Mouse (Mus musculus): Measurements from ENCODE around the gene Ide. TPM values are rescaled to one million over a fixed set of nuclear protein-coding genes. Genes with fewer than 3 reads are reported as not detected.

Ide gene
- polyA plus RNA-seq, 1 experiment: 96.7 TPM

DNA sequence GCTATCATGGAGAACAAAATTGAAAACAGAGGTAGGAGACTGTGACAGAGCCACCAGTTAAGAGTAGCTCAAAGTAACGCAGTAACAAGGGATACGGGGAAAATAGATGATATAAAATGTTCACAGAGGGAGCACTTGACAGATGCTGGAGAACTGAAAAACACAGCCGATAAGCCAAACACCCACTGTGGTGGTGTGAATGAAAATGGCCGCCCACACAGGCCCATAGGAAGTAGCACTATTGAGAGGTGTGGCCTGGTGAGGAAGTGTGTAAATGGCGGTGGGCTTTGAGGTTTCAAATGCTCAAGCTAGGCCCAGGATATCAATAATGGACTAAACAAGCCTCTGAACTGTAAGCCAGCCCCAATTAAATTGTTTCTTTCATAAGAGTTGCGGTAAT, 26.2 kb downstream of the Ide start:
- no peaks in the 10 kb centered on the region; the same call in 1 of the 2 replicates for H3K36me3 ChIP-seq (ENCODE audit: control insufficient read depth, insufficient read depth, low read length)
- TF ChIP-seq CTCF (IDR thresholded peaks at IDR 0.05; ENCODE audit: control insufficient read depth, insufficient read depth, insufficient replicate concordance, low read depth, low read length) (no peak), POLR2A (IDR thresholded peaks at IDR 0.05; ENCODE audit: control insufficient read depth, low read depth, low read length) (no peak)

DNA sequence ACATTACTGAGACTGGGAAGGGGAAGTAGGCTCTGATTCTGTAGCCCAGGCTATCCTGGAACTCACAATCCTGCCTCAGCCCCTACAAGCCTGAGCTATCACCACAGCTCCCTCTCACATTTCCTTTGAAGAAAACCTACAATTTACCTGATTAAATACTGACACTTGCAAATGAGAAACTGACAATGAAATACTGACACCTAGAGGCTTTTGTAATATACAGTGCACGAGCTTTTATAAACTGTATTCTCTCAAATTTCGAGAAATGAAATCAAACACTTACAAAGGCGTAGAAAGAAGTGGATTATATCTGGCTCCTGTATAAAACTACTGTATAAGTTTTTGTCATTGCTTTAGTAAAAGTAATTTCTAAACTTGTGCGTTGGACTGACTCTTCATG, 27.5 kb downstream of the Ide start:
- Histone ChIP-seq H3K27me3 (ENCODE audit: control insufficient read depth, insufficient read depth, low read length) (no peaks in the 10 kb centered on the region), H3K36me3 (ENCODE audit: control insufficient read depth, insufficient read depth, low read length) (no peaks in the 10 kb centered on the region; the same call in 1 of the 2 replicates), H3K4me3 (ENCODE audit: control insufficient read depth, low read depth, low read length) (no peak overlapping the region), H3K4me1 (ENCODE audit: control insufficient read depth, insufficient read depth, low read length) (no peaks in the 10 kb centered on the region), H3K27ac (ENCODE audit: control insufficient read depth, insufficient read depth, low read depth, low read length) (no peak overlapping the region)
- no peak for TF ChIP-seq CTCF (IDR thresholded peaks at IDR 0.05; ENCODE audit: control insufficient read depth, insufficient read depth, insufficient replicate concordance, low read depth, low read length)
- TF ChIP-seq POLR2A (IDR thresholded peaks at IDR 0.05; ENCODE audit: control insufficient read depth, low read depth, low read length): no peak

More for the DNA sequence above, 26.2 kb downstream of the Ide start:
- Histone ChIP-seq H3K4me3 (ENCODE audit: control insufficient read depth, low read depth, low read length) (no peak overlapping the region), H3K27ac (ENCODE audit: control insufficient read depth, insufficient read depth, low read depth, low read length) (no peak overlapping the region), H3K4me1 (ENCODE audit: control insufficient read depth, insufficient read depth, low read length) (no peaks in the 10 kb centered on the region), H3K27me3 (ENCODE audit: control insufficient read depth, insufficient read depth, low read length) (no peaks in the 10 kb centered on the region)

DNA sequence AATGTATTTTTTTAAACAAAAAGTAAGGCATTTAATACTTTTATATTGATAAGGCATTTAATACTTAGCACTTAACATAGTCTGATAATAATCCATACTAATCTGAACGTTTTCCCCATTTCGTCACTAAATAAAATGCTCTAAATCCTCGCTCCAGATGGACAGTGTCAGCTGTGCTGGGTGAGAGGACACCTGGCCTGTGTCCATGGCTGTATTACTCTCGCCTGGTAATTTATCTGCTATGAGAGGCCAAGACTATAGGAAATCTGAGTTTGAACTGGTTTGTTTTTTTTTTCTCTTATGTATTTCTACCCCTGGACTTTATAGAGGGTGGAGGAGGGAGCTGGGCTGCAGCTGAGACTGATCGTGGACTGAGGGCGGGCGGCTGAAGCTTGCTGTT, 28.7 kb downstream of the Ide start:
- H3K4me1 ChIP-seq (ENCODE audit: control insufficient read depth, insufficient read depth, low read length): no peaks in the 10 kb centered on the region
- H3K27ac ChIP-seq (ENCODE audit: control insufficient read depth, insufficient read depth, low read depth, low read length): no peak overlapping the region
- no peaks in the 10 kb centered on the region; the same call in 1 of the 2 replicates for H3K36me3 ChIP-seq (ENCODE audit: control insufficient read depth, insufficient read depth, low read length)
- TF ChIP-seq POLR2A (IDR thresholded peaks at IDR 0.05; ENCODE audit: control insufficient read depth, low read depth, low read length) (no peak), CTCF (IDR thresholded peaks at IDR 0.05; ENCODE audit: control insufficient read depth, insufficient read depth, insufficient replicate concordance, low read depth, low read length) (no peak)
- no peaks in the 10 kb centered on the region for H3K27me3 ChIP-seq (ENCODE audit: control insufficient read depth, insufficient read depth, low read length)
- H3K4me3 ChIP-seq (ENCODE audit: control insufficient read depth, low read depth, low read length): no peak overlapping the region

DNA sequence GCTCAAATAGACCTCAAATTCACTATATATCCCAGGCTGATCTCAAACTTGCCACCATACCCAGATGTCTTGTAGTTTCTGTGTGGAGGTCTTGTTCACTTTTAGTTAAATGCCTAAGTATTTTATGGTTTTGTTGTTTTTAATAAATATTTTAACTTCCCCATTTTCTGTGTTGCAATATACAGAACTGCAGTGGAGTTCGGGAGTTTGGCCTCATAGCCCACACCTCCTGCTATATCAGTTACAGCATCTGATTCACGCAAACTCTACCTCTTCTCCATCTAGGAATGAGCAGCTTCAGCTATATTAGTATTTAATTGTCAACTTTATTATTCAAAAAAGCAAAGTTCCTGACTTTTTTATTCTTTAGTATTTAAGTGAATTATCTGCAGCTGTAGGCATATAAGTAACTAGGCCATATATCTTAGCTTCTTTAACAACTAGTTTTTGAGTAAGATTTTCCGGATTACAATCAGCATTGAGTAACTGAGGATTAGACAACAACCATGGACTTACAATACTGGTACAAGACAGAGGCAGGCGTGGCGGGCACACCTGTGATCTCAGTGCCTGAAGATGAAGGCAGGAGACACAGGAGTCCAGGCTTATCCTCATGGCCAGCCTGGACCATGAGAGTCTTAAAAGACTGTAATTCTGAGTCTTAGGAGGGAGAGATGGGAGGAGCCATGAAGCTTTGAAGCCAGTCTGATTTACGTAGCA, 29.7 kb downstream of the Ide start:
- TF ChIP-seq POLR2A (IDR thresholded peaks at IDR 0.05; ENCODE audit: control insufficient read depth, low read depth, low read length): no peak
- TF ChIP-seq CTCF (IDR thresholded peaks at IDR 0.05; ENCODE audit: control insufficient read depth, insufficient read depth, insufficient replicate concordance, low read depth, low read length): no peak
- no peak overlapping the region for H3K4me3 ChIP-seq (ENCODE audit: control insufficient read depth, low read depth, low read length)
- H3K36me3 ChIP-seq (ENCODE audit: control insufficient read depth, insufficient read depth, low read length): no peaks in the 10 kb centered on the region; the same call in 1 of the 2 replicates
- no peaks in the 10 kb centered on the region for H3K27me3 ChIP-seq (ENCODE audit: control insufficient read depth, insufficient read depth, low read length)
- no peaks in the 10 kb centered on the region for H3K4me1 ChIP-seq (ENCODE audit: control insufficient read depth, insufficient read depth, low read length)
- no peak overlapping the region for H3K27ac ChIP-seq (ENCODE audit: control insufficient read depth, insufficient read depth, low read depth, low read length)

DNA sequence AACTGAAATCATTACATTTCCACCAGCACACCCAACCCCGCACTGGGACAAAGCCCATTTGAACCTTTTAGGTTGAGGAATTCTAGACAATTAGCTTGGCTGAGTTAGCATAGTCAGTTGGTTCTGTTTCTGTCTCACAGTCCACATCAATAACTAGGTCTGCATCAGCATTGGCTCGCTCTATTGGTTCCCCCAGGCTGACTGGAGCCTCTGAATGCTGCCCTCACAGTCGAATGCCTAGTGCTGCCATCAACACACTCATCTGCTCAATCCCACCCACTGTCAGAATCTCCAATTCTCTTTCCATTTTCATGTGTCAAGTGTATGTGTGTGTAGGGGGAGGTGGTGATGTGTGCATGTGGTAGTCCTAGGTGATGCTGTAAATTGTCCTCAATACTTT, 31.5 kb downstream of the Ide start:
- Histone ChIP-seq H3K36me3 (ENCODE audit: control insufficient read depth, insufficient read depth, low read length) (no peaks in the 10 kb centered on the region), H3K27ac (ENCODE audit: control insufficient read depth, insufficient read depth, low read depth, low read length) (no peak overlapping the region), H3K4me3 (ENCODE audit: control insufficient read depth, low read depth, low read length) (no peak overlapping the region), H3K4me1 (ENCODE audit: control insufficient read depth, insufficient read depth, low read length) (no peaks in the 10 kb centered on the region), H3K27me3 (ENCODE audit: control insufficient read depth, insufficient read depth, low read length) (no peaks in the 10 kb centered on the region)
- TF ChIP-seq POLR2A (IDR thresholded peaks at IDR 0.05; ENCODE audit: control insufficient read depth, low read depth, low read length) (no peak), CTCF (IDR thresholded peaks at IDR 0.05; ENCODE audit: control insufficient read depth, insufficient read depth, insufficient replicate concordance, low read depth, low read length) (no peak)

DNA sequence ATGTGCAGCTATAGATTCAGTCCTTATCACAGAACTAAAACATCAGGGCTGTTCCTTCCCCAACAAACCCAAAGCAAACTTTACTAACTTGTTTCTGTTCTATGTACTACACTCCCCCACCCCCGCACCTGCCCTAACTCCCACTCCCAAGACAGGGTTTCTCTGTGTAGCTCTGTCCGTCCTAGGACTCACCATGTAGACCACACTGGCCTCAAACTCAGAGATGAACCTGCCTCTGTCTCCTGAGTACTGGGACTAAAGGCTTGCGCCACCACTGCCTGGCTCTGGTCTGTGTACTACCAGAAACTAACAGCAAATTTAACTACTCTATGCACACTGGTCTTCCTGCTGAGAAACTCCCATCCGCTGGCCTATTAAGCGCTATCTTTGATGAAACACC, 32.8 kb downstream of the Ide start:
- Histone ChIP-seq H3K27me3 (ENCODE audit: control insufficient read depth, insufficient read depth, low read length) (no peaks in the 10 kb centered on the region), H3K36me3 (ENCODE audit: control insufficient read depth, insufficient read depth, low read length) (no peaks in the 10 kb centered on the region), H3K4me1 (ENCODE audit: control insufficient read depth, insufficient read depth, low read length) (no peaks in the 10 kb centered on the region), H3K4me3 (ENCODE audit: control insufficient read depth, low read depth, low read length) (no peak overlapping the region), H3K27ac (ENCODE audit: control insufficient read depth, insufficient read depth, low read depth, low read length) (no peak overlapping the region)
- no peak for TF ChIP-seq CTCF (IDR thresholded peaks at IDR 0.05; ENCODE audit: control insufficient read depth, insufficient read depth, insufficient replicate concordance, low read depth, low read length)
- TF ChIP-seq POLR2A (IDR thresholded peaks at IDR 0.05; ENCODE audit: control insufficient read depth, low read depth, low read length): no peak

DNA sequence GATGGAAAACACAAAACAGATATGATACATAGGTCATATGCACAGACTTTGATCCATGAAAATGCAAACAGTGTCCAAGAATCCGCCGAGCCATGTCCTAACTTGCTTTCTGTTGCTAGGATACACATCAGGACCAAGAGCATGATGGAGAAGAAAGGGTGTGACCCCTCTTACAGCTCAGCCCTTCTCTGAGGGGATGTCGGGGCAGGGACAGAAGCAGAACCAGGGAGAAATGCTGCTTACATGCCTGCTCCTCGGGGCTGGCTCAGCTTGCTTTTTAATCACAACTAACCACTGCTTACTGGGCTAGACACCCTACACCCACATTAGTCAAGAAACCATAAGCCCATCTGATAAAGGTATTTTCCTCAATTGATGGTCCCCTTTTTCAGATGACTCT, 33.6 kb downstream of the Ide start:
- Histone ChIP-seq H3K27me3 (ENCODE audit: control insufficient read depth, insufficient read depth, low read length) (no peaks in the 10 kb centered on the region), H3K4me3 (ENCODE audit: control insufficient read depth, low read depth, low read length) (no peak overlapping the region), H3K4me1 (ENCODE audit: control insufficient read depth, insufficient read depth, low read length) (no peaks in the 10 kb centered on the region), H3K36me3 (ENCODE audit: control insufficient read depth, insufficient read depth, low read length) (no peaks in the 10 kb centered on the region), H3K27ac (ENCODE audit: control insufficient read depth, insufficient read depth, low read depth, low read length) (no peak overlapping the region)
- TF ChIP-seq POLR2A (IDR thresholded peaks at IDR 0.05; ENCODE audit: control insufficient read depth, low read depth, low read length) (no peak), CTCF (IDR thresholded peaks at IDR 0.05; ENCODE audit: control insufficient read depth, insufficient read depth, insufficient replicate concordance, low read depth, low read length) (no peak)
